Mouse (Mus musculus): ENCODE measurements at regions not wholly inside any gene's neighbourhood (a gene's known extent, or its start where the extent isn't known, plus 50 kb on each side); places are given as distances from the start of the nearest gene placed in this dataset.
"Not testable (repeated sequence)": the region's sequence is repeated elsewhere in the genome, so short reads cannot be mapped to it uniquely, and the experiment has no call there.

DNA sequence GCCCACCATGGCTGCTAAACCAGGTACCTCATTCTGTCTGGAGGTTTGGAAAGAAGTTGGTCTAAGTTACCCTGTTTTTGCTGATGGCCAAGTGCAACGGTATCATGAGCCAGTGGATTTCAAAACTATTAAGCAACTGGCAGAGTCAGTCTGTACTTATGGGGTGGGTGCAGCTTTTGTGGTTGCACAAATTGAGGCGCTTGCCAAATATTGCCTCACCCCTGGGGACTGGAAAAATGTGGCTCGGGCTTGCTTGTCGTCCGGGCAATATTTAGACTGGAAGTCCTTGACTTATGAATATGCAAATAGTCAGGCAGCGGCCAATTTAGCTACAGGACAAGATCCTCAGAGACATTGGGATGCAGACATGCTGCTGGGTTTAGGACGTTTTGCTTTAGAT lies 110.2 kb downstream of the Olfr164 start:
- DNase-seq, result no peak

- no peak for DNase-seq
These were observed 112.9 kb downstream of the Olfr164 start for GRCm38 (mm10) chr16:19200977-19201376.

DNA sequence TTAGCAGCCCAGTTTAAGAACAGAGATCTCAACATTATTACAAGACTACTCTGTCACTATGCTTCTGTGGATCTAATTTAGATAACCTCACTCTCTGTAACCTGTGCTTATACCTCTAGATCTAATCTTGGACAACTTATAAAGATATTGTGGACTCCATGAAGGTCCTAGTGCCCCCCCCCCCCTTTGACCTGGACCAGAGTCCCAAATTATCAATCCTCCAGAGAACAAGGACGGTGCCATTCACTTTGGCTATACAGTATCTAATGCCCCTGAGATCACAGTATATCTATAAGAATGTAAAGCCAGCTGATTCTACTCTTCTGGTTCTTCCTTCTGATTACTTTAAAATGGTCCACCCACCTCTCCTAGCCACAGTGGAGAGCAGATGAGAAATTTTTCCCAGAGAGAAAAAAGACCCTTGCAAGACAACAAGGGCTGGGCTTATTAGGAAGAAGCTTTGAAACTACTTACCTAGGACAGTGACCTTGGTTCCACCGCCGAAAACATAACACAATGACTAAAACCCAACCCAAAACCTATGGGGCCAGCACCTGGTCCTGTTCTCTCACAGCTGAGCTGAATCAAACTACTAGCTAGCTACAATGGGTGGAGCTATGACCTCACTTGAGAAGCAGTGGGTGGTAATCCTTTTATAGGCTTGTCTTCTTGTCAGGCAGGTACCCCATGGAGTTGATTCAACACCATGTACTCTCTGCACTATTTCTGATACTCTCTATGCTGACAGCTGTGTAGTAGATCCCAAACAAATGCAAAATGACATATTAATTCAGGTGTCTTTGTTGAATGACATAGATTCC lies 113.9 kb downstream of the Olfr164 start:
- DNase-seq, result no peak

DNA sequence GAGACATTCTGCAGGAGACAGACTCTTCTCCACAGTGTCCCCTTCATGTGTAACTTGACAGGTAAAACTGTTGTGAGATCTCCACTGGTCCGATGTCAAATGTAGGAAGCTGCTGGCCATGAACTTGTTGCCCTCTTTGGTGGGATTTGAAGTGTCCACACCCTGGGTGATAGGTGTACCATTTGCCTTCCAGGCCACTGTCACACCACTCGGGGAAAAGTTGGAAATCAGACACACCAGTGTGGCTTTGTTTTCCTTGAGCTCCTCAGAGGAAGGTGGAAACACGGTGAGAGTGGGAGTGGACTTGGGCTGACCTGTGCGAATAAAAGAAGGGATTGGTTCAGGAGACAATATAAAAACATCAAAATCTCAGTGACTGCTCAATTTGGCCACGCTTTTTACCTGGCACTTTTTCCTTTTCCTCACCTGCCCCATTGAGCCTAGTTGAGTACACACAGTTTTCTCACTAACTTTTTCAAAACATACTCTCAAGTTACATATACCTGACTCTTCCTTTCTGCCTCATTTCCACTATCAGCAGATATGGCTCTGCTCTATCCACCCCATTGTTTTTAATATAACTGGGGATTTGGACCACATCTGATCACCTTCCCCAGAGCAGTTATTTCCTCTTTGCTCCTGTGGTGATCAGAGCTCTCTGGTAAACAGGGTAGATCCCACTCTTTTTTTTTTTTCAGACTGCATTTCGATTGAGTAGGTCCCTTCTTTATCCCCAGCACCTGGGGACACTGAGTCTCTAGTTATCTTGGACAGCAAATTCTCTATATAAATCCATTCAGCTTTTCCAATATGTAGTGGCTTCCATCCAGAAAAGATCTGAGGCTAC lies 115.1 kb downstream of the Olfr164 start:
- no peak for DNase-seq

- DNase-seq, result no peak
These were observed 116.0 kb downstream of the Olfr164 start for GRCm38 (mm10) chr16:19197638-19198440.

- no peak for DNase-seq
These were observed 128.2 kb downstream of the Olfr164 start for GRCm38 (mm10) chr16:19185434-19186256.

DNA sequence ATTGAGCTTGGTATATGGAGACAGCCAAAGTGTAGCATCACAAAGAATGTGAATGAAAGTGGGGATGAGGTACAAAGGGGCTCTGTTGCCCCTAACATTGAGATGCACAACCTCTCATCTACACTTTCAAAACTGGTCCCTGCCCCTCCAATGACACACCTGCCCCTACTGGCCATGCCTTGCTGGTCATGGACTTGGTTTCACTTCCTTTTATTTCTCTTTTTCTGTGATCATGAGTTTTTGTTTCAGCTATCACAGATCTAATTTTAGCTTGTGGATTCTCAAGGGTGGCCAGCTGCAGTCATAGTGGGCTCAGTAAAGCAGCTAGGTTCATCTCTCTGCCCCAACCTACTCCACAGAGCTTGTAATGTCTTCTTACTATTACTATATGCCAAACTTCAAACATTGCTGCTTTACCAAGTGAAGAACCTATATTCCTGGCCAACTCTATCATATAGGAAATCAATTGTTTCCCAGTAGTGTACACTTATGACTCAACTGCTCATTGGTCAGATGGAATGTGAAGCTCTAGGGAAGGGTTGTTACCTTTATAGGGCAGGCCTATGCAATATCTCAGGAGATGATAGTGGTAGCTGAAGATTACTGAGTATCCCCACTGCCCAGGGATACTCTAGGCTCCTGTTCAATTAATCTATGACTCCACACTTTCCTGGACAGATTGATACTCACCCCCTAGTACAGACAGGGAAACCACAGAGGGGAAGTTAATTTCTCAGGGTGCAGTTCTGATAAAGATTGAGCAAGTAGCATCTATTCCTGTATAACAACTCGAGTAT lies 134.5 kb downstream of the Olfr164 start:
- DNase-seq, result no peak

DNA sequence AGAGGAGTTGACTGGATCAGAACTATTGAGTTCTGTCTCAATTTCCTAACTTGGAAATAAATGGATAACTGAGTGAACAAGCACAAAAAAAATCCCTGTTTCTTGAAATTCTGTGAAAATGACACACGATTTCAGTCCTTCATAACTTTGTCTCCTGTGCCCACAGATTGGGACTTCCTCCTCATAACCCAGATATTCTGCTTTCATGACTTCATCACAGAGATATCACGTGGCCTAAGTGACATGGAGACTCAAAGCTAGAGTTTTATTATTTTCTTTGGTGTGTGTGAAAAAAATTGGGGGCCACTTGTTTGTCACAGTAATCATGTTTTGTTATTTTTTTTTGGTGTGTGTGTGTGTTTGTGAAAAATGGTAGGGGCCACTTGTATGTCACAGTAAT lies 160.8 kb downstream of the Olfr164 start:
- DNase-seq, result no peak

- not testable (repeated sequence) for DNase-seq
These were observed 161.4 kb downstream of the Olfr164 start for GRCm38 (mm10) chr16:19152465-19152864.

GRCm38 (mm10) chr16:19151110-19151509 lies 162.8 kb downstream of the Olfr164 start:
- no peak for DNase-seq

GRCm38 (mm10) chr16:19150582-19150981 lies 163.3 kb downstream of the Olfr164 start:
- no peak for DNase-seq

DNA sequence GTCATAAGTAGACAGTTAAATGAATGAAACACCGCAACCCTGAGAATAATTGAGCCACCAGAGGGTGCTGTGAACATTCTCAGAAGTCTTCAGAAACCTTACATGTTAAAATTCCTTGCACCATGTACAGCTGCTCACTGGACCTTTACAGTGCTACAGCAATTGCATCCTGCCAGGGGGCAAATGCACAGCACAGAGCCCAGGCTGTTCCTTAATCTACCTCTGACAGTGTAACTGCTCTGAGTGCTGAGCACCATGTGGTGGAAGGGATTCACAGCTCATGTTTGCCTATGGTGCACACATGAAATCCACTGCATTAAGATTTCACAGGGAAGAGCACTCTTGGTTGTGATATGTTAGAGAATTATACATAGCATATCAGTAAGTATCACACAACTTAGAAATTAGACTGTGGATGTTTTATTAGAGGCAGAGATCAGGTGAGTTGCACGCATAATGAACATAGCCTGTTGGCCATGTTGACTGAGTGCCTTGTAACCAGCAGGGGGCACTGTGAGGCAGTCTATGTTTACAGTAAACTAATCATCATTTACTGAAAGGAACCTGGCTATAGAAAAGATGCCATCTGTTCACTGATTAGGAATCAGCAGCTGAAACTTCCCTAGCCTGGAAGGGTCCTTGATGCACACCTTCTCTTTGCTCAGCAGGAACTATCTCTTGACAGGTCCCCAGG lies 167.4 kb downstream of the Olfr164 start:
- peak; percentile 5 for DNase-seq
